Mouse (Mus musculus) liver, embryonic 16.5 days (tissue): ENCODE data around the gene Gm28043. TPM values are rescaled to one million over a fixed set of nuclear protein-coding genes. Genes with fewer than 3 reads are reported as not detected.

Experiments
- ATAC-seq: fragments of 200-750 bp; cut with Nextera tagmentation; 2 replicates; pipeline ENCODE4 v1.8.0; 2017; ENCODE audit warnings: low read depth, mild to moderate bottlenecking, moderate number of reproducible peaks, moderate library complexity
- H3K27ac ChIP-seq: fragments of 300-500 bp; sonication (generic); 2 replicates; pipeline ENCODE4 v1.5.1; 2014; ENCODE audit warnings: mild to moderate bottlenecking, low read length
- H3K27me3 ChIP-seq: fragments of 300-500 bp; sonication (generic); 2 replicates; pipeline ENCODE4 v1.6.1; 2014; ENCODE audit warnings: low read depth, low read length, mixed read lengths; ENCODE audit not compliant: control insufficient read depth, insufficient read depth
- H3K36me3 ChIP-seq: fragments of 300-500 bp; sonication (generic); 2 replicates; pipeline ENCODE4 v1.6.1; 2014; ENCODE audit warnings: mild to moderate bottlenecking; ENCODE audit not compliant: control insufficient read depth, insufficient read depth
- H3K4me1 ChIP-seq: fragments of 300-500 bp; sonication (generic); 2 replicates; pipeline ENCODE4 v1.6.1; 2014; ENCODE audit warnings: low read depth, low read length, mixed read lengths; ENCODE audit not compliant: control insufficient read depth
- H3K4me2 ChIP-seq: fragments of 300-500 bp; sonication (generic); 2 replicates; pipeline ENCODE4 v1.6.1; 2014; ENCODE audit warnings: low read depth, low read length, mixed read lengths
- H3K4me3 ChIP-seq: fragments of 300-500 bp; sonication (generic); 2 replicates; pipeline ENCODE4 v1.5.1; 2014; ENCODE audit warnings: low read depth, mild to moderate bottlenecking, low read length
- H3K9ac ChIP-seq: fragments of 300-500 bp; sonication (generic); 2 replicates; pipeline ENCODE4 v1.6.1; 2014; ENCODE audit warnings: low read depth, low read length
- H3K9me3 ChIP-seq: fragments of 300-500 bp; sonication (generic); replicated peaks from 2 replicates; pipeline ENCODE4 v1.6.1; 2016; ENCODE audit warnings: low read length; ENCODE audit not compliant: control insufficient read depth
- WGBS: fragments of 180-500 bp; shearing (Covaris S2); extraction: QIAGEN DNeasy Blood & Tissue Kit; methylation state at CpG from one replicate; pipeline ENCODE4 v1.1.7; 2014; ENCODE audit not compliant: insufficient replicate concordance; 5-methylcytosine and 5-hydroxymethylcytosine counted together
- polyA plus RNA-seq: library from polyadenylated mRNA; unstranded; fragments of >200 nt; fragmentation: Nextera tagmentation; extraction: Ambion mirVana; gene quantifications from 2 replicates; pipeline ENCODE4 v1.2.1, GENCODE M21; 2015

Gene Gm28043
- polyA plus RNA-seq, 1 experiment from 2014 or later = 1.3 TPM

GRCm38 (mm10) chr17:29720755-29721365 is 106.2 kb downstream of the Gm28043 start:
- Histone ChIP-seq H3K27ac (no peak overlapping the region), H3K4me2 (no peak overlapping the region), H3K27me3 (no peaks in the 10 kb centered on the region), H3K36me3 (no peaks in the 10 kb centered on the region), H3K4me1 (peaks cover 12% of the 10 kb centered on the region), H3K9ac (no peak overlapping the region), H3K9me3 (no peaks in the 10 kb centered on the region), H3K4me3 (no peak overlapping the region)
- 58% methylated on average over 11 of the region's 11 CpGs for WGBS
- ATAC-seq = no peak

- Histone ChIP-seq H3K4me1 (no peaks in the 10 kb centered on the region; the same call in 1 of the 2 replicates), H3K4me3 (no peak overlapping the region), H3K36me3 (no peaks in the 10 kb centered on the region), H3K4me2 (no peak overlapping the region), H3K27me3 (no peaks in the 10 kb centered on the region), H3K9me3 (no peaks in the 10 kb centered on the region), H3K9ac (no peak overlapping the region), H3K27ac (no peak overlapping the region)
- no peak for ATAC-seq
- 63% methylated on average over 6 of the region's 6 CpGs for WGBS
Measured at GRCm38 (mm10) chr17:29724610-29725009, 109.9 kb downstream of the Gm28043 start.

GRCm38 (mm10) chr17:29725027-29725620 is 110.4 kb downstream of the Gm28043 start:
- Histone ChIP-seq H3K4me3 (no peak overlapping the region), H3K9me3 (no peaks in the 10 kb centered on the region), H3K36me3 (no peaks in the 10 kb centered on the region), H3K4me2 (no peak overlapping the region), H3K4me1 (no peaks in the 10 kb centered on the region; the same call in 1 of the 2 replicates), H3K9ac (no peak overlapping the region), H3K27ac (no peak overlapping the region), H3K27me3 (no peaks in the 10 kb centered on the region)
- no peak for ATAC-seq
- WGBS = 54% methylated on average over 6 of the region's 6 CpGs

GRCm38 (mm10) chr17:29728082-29728481 is 113.4 kb downstream of the Gm28043 start:
- no peaks in the 10 kb centered on the region for H3K36me3 ChIP-seq
- no peak overlapping the region for H3K4me3 ChIP-seq
- H3K27me3 ChIP-seq = no peaks in the 10 kb centered on the region
- no peak overlapping the region for H3K9ac ChIP-seq
- H3K4me2 ChIP-seq = no peak overlapping the region
- ATAC-seq = no peak
- H3K4me1 ChIP-seq = no peaks in the 10 kb centered on the region; the same call in 1 of the 2 replicates
- no peak overlapping the region for H3K27ac ChIP-seq
- no peaks in the 10 kb centered on the region for H3K9me3 ChIP-seq
- 34% methylated on average over 8 of the region's 8 CpGs for WGBS

- ATAC-seq = no peak
- no peaks in the 10 kb centered on the region for H3K9me3 ChIP-seq
- H3K27me3 ChIP-seq = no peaks in the 10 kb centered on the region
- whole genome bisulfite sequencing = 63% methylated on average over 13 of the region's 13 CpGs
- no peaks in the 10 kb centered on the region for H3K36me3 ChIP-seq
- H3K4me3 ChIP-seq = no peak overlapping the region
- no peak overlapping the region for H3K27ac ChIP-seq
- H3K4me1 ChIP-seq = no peaks in the 10 kb centered on the region; the same call in 1 of the 2 replicates
- no peak overlapping the region for H3K9ac ChIP-seq
- no peak overlapping the region for H3K4me2 ChIP-seq
Measured at GRCm38 (mm10) chr17:29730510-29731265, 116.0 kb downstream of the Gm28043 start.

- Histone ChIP-seq H3K4me1 (no peaks in the 10 kb centered on the region; the same call in 1 of the 2 replicates), H3K9ac (no peak overlapping the region), H3K4me2 (no peak overlapping the region), H3K36me3 (no peaks in the 10 kb centered on the region), H3K27ac (no peak overlapping the region), H3K4me3 (no peak overlapping the region), H3K9me3 (no peaks in the 10 kb centered on the region), H3K27me3 (no peaks in the 10 kb centered on the region)
- ATAC-seq = no peak
- WGBS = 52% methylated on average over 12 of the region's 12 CpGs
Measured at GRCm38 (mm10) chr17:29731266-29731952, 116.7 kb downstream of the Gm28043 start.

GRCm38 (mm10) chr17:29731953-29732325 is 117.3 kb downstream of the Gm28043 start:
- no peak for ATAC-seq
- no peaks in the 10 kb centered on the region for H3K27me3 ChIP-seq
- H3K9ac ChIP-seq = no peak overlapping the region
- no peak overlapping the region for H3K4me3 ChIP-seq
- WGBS = 36% methylated on average over 6 of the region's 6 CpGs
- no peaks in the 10 kb centered on the region for H3K36me3 ChIP-seq
- no peaks in the 10 kb centered on the region for H3K9me3 ChIP-seq
- no peak overlapping the region for H3K4me2 ChIP-seq
- no peak overlapping the region for H3K27ac ChIP-seq
- no peaks in the 10 kb centered on the region; the same call in 1 of the 2 replicates for H3K4me1 ChIP-seq

GRCm38 (mm10) chr17:29732522-29732921 is 117.8 kb downstream of the Gm28043 start:
- Histone ChIP-seq H3K4me2 (no peak overlapping the region), H3K4me3 (no peak overlapping the region), H3K9ac (no peak overlapping the region), H3K36me3 (no peaks in the 10 kb centered on the region), H3K4me1 (no peaks in the 10 kb centered on the region; the same call in 1 of the 2 replicates), H3K27me3 (no peaks in the 10 kb centered on the region), H3K9me3 (no peaks in the 10 kb centered on the region), H3K27ac (no peak overlapping the region)
- 57% methylated on average over 2 of the region's 2 CpGs for WGBS
- no peak for ATAC-seq
